Mouse (Mus musculus) liver, adult 2 months (tissue): ENCODE data around the gene Rftn2.

Source experiments
- CTCF ChIP-seq: fragments of 200-500 bp; IDR thresholded peaks from 2 replicates; pipeline ENCODE4 v1.5.1; 2011; ENCODE audit warnings: low read depth, low read length, control low read depth
- POLR2A ChIP-seq: fragments of 200-500 bp; IDR thresholded peaks from 2 replicates; pipeline ENCODE4 v1.6.1; 2011; ENCODE audit warnings: low read length, control low read depth; ENCODE audit not compliant: insufficient read depth; ENCODE audit errors: extremely low read depth

- TF ChIP-seq CTCF = no peak
- no peak for TF ChIP-seq POLR2A
These were observed 92.3 kb downstream of the Rftn2 start for GRCm38 (mm10) chr1:55134301-55134700.
